Mouse (Mus musculus): ENCODE data around the gene Prr3. TPM values are rescaled to one million over a fixed set of nuclear protein-coding genes. Genes with fewer than 3 reads are reported as not detected.

The Prr3 gene
- polyA plus RNA-seq, 1 experiment = 7.8 TPM

DNA sequence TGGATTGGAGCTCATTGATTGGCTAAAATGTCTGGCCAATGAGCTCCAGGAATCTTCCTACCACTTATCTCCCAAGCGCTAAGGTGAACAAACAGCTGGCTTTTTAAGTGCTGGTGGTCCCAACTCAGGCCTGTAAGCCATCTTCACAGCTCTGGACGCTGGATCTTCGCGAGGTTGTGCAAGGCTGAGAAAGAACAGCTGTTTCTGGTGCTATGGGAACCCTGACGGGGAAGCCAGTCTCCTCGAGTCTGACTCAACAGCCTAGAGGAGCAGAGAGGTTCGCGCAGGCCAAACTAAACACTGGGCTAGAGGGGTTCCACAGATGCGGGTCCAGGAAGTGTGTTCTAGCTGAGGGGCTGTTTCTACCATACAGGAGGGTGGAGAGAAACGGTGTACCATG, 11.7 kb upstream of the Prr3 start:
- Histone ChIP-seq H3K4me3 (ENCODE audit: low read depth, low read length) (no peak overlapping the region), H3K27ac (ENCODE audit: insufficient read depth, low read depth, low read length) (no peak overlapping the region), H3K4me1 (ENCODE audit: control insufficient read depth, insufficient read depth, insufficient read length, low read length) (peaks cover 2% of the 10 kb centered on the region; the same call in 1 of the 2 replicates), H3K27me3 (ENCODE audit: control insufficient read depth, insufficient read depth, low read length) (no peaks in the 10 kb centered on the region), H3K36me3 (ENCODE audit: control insufficient read depth, insufficient read depth, low read length) (peaks cover 19% of the 10 kb centered on the region)
- 49% methylated on average over 10 of the region's 10 CpGs for WGBS
- TF ChIP-seq POLR2A (IDR thresholded peaks at IDR 0.05; ENCODE audit: low read depth, low read length) (no peak), CTCF (IDR thresholded peaks at IDR 0.05; ENCODE audit: extremely low read depth, insufficient read length, insufficient replicate concordance, low read depth, low read length) (no peak)

GRCm38 (mm10) chr17:35981776-35982175, 1.7 kb upstream of the Prr3 start:
- H3K4me1 ChIP-seq (ENCODE audit: control insufficient read depth, insufficient read depth, insufficient read length, low read length) = peaks cover 11% of the 10 kb centered on the region; the same call in 1 of the 2 replicates
- no peak overlapping the region for H3K4me3 ChIP-seq (ENCODE audit: low read depth, low read length)
- WGBS = 92% methylated on average over 9 of the region's 9 CpGs
- no peaks in the 10 kb centered on the region for H3K27me3 ChIP-seq (ENCODE audit: control insufficient read depth, insufficient read depth, low read length)
- TF ChIP-seq CTCF (IDR thresholded peaks at IDR 0.05; ENCODE audit: extremely low read depth, insufficient read length, insufficient replicate concordance, low read depth, low read length) (no peak), POLR2A (IDR thresholded peaks at IDR 0.05; ENCODE audit: low read depth, low read length) (no peak)
- no peak overlapping the region for H3K27ac ChIP-seq (ENCODE audit: insufficient read depth, low read depth, low read length)
- peaks cover 31% of the 10 kb centered on the region for H3K36me3 ChIP-seq (ENCODE audit: control insufficient read depth, insufficient read depth, low read length)

GRCm38 (mm10) chr17:35980363-35980754, 323 bp upstream of the Prr3 start:
- TF ChIP-seq CTCF (IDR thresholded peaks at IDR 0.05; ENCODE audit: extremely low read depth, insufficient read length, insufficient replicate concordance, low read depth, low read length) (no peak), POLR2A (IDR thresholded peaks at IDR 0.05; ENCODE audit: low read depth, low read length) (no peak)
- WGBS = 1% methylated on average over 29 of the region's 29 CpGs

GRCm38 (mm10) chr17:35978811-35979400, 1.1 kb downstream of the Prr3 start:
- peak overlapping the region; percentile 75 for H3K4me3 ChIP-seq (ENCODE audit: low read depth, low read length)
- no peak for TF ChIP-seq POLR2A (IDR thresholded peaks at IDR 0.05; ENCODE audit: low read depth, low read length)
- TF ChIP-seq CTCF (IDR thresholded peaks at IDR 0.05; ENCODE audit: extremely low read depth, insufficient read length, insufficient replicate concordance, low read depth, low read length) = no peak
- H3K4me1 ChIP-seq (ENCODE audit: control insufficient read depth, insufficient read depth, insufficient read length, low read length) = peaks cover 11% of the 10 kb centered on the region; the same call in 1 of the 2 replicates
- under 1% methylated on average over 40 of the region's 41 CpGs for WGBS
- H3K36me3 ChIP-seq (ENCODE audit: control insufficient read depth, insufficient read depth, low read length) = peaks cover 23% of the 10 kb centered on the region
- H3K27ac ChIP-seq (ENCODE audit: insufficient read depth, low read depth, low read length) = peak overlapping the region; percentile 65
- no peaks in the 10 kb centered on the region for H3K27me3 ChIP-seq (ENCODE audit: control insufficient read depth, insufficient read depth, low read length)

More at GRCm38 (mm10) chr17:35980363-35980754, 323 bp upstream of the Prr3 start:
- Histone ChIP-seq H3K27ac (ENCODE audit: insufficient read depth, low read depth, low read length) (peak overlapping the region; percentile 80), H3K27me3 (ENCODE audit: control insufficient read depth, insufficient read depth, low read length) (no peaks in the 10 kb centered on the region), H3K4me1 (ENCODE audit: control insufficient read depth, insufficient read depth, insufficient read length, low read length) (peaks cover 11% of the 10 kb centered on the region; the same call in 1 of the 2 replicates), H3K4me3 (ENCODE audit: low read depth, low read length) (peak overlapping the region; percentile 75), H3K36me3 (ENCODE audit: control insufficient read depth, insufficient read depth, low read length) (peaks cover 25% of the 10 kb centered on the region)

DNA sequence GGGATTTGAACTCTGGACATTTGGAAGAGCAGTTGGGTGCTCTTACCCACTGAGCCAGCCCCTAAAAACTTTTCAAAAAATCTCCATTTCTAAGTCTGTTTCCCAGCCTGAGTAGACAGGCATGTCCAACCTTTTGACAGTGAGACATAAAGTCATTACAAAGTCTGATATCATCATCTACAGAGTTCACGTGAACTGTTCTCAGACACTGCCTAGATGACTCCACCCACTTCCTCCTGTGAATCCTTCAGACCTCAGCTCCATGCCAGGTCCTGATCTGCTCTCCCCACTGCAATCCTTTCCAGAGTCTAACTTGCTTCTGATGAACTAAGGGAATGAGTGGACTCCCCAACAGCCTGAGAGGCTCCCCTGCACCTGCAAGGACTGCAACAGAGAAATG, 7.9 kb downstream of the Prr3 start:
- no peak overlapping the region for H3K27ac ChIP-seq (ENCODE audit: insufficient read depth, low read depth, low read length)
- H3K27me3 ChIP-seq (ENCODE audit: control insufficient read depth, insufficient read depth, low read length) = no peaks in the 10 kb centered on the region
- peaks cover 10% of the 10 kb centered on the region; the same call in 1 of the 2 replicates for H3K4me1 ChIP-seq (ENCODE audit: control insufficient read depth, insufficient read depth, insufficient read length, low read length)
- H3K4me3 ChIP-seq (ENCODE audit: low read depth, low read length) = no peak overlapping the region
- WGBS = 9% methylated on average over 1 of the region's 1 CpGs
- TF ChIP-seq CTCF (IDR thresholded peaks at IDR 0.05; ENCODE audit: extremely low read depth, insufficient read length, insufficient replicate concordance, low read depth, low read length) (no peak), POLR2A (IDR thresholded peaks at IDR 0.05; ENCODE audit: low read depth, low read length) (no peak)
- H3K36me3 ChIP-seq (ENCODE audit: control insufficient read depth, insufficient read depth, low read length) = peaks cover 4% of the 10 kb centered on the region; the same call in 1 of the 2 replicates

GRCm38 (mm10) chr17:35969418-35970389, 10.3 kb downstream of the Prr3 start, which contains the start of gene Abcf1:
TSS of gene Abcf1 (minus strand) at chr17:35969761.
- Histone ChIP-seq H3K27me3 (ENCODE audit: control insufficient read depth, insufficient read depth, low read length) (no peaks in the 10 kb centered on the region), H3K27ac (ENCODE audit: insufficient read depth, low read depth, low read length) (peak within 1 kb of the TSS; percentile 87), H3K4me1 (ENCODE audit: control insufficient read depth, insufficient read depth, insufficient read length, low read length) (peaks cover 10% of the 10 kb centered on the region; the same call in 1 of the 2 replicates), H3K4me3 (ENCODE audit: low read depth, low read length) (peak within 1 kb of the TSS; percentile 85), H3K36me3 (ENCODE audit: control insufficient read depth, insufficient read depth, low read length) (peaks cover 10% of the 10 kb centered on the region)
- under 1% methylated on average over 68 of the region's 68 CpGs for WGBS
- TF ChIP-seq POLR2A (IDR thresholded peaks at IDR 0.05; ENCODE audit: low read depth, low read length) (peak; percentile 65), CTCF (IDR thresholded peaks at IDR 0.05; ENCODE audit: extremely low read depth, insufficient read length, insufficient replicate concordance, low read depth, low read length) (no peak)
